Mouse (Mus musculus) intestine, embryonic 16.5 days (tissue): ENCODE results near the gene Zmym6. TPM values are rescaled to one million over a fixed set of nuclear protein-coding genes. Genes with fewer than 3 reads are reported as not detected.

ENCODE experiments used
- ATAC-seq: fragments of 200-750 bp; cut with Nextera tagmentation; 2 replicates; pipeline ENCODE4 v1.8.0; 2017; ENCODE audit warnings: moderate TSS enrichment, moderate library complexity
- H3K27ac ChIP-seq: fragments of 300-500 bp; sonication (generic); 2 replicates; pipeline ENCODE4 v1.5.1; 2014; ENCODE audit warnings: mild to moderate bottlenecking, low read length
- H3K27me3 ChIP-seq: fragments of 300-500 bp; sonication (generic); replicated peaks from 2 replicates; pipeline ENCODE4 v1.6.1; 2014; ENCODE audit warnings: low read length, control low read depth, mixed read lengths; ENCODE audit not compliant: control insufficient read depth, insufficient read depth
- H3K36me3 ChIP-seq: fragments of 300-500 bp; sonication (generic); 2 replicates; pipeline ENCODE4 v1.6.1; 2014; ENCODE audit warnings: low read length, control low read depth; ENCODE audit not compliant: control insufficient read depth, insufficient read depth
- H3K4me1 ChIP-seq: fragments of 300-500 bp; sonication (generic); 2 replicates; pipeline ENCODE4 v1.6.1; 2014; ENCODE audit warnings: low read length, control low read depth, mixed read lengths; ENCODE audit not compliant: control insufficient read depth, insufficient read depth
- H3K4me2 ChIP-seq: fragments of 300-500 bp; sonication (generic); 2 replicates; pipeline ENCODE4 v1.6.1; 2014; ENCODE audit warnings: low read depth, low read length, control low read depth
- H3K4me3 ChIP-seq: fragments of 300-500 bp; sonication (generic); 2 replicates; pipeline ENCODE4 v1.5.1; 2014; ENCODE audit warnings: mild to moderate bottlenecking, low read length
- H3K9ac ChIP-seq: fragments of 300-500 bp; sonication (generic); 2 replicates; pipeline ENCODE4 v1.6.1; 2014; ENCODE audit warnings: low read depth, low read length
- H3K9me3 ChIP-seq: fragments of 300-500 bp; sonication (generic); 2 replicates; pipeline ENCODE4 v1.6.1; 2016; ENCODE audit warnings: low read length, control low read depth; ENCODE audit not compliant: control insufficient read depth
- whole genome bisulfite sequencing: fragments of 180-500 bp; shearing (Covaris S2); extraction: QIAGEN DNeasy Blood & Tissue Kit; methylation state at CpG from one replicate; pipeline ENCODE4 v1.1.7; 2014; 5-methylcytosine and 5-hydroxymethylcytosine counted together
- polyA plus RNA-seq: library from polyadenylated mRNA; unstranded; fragments of >200 nt; fragmentation: Nextera tagmentation; extraction: Ambion mirVana; gene quantifications from 2 replicates; pipeline ENCODE4 v1.2.1, GENCODE M21; 2015

The Zmym6 gene
- polyA plus RNA-seq: 14.7 and 16.4 TPM in 2 replicates

- under 1% methylated on average over 46 of the region's 46 CpGs for WGBS
- ATAC-seq: peak; percentile 97
- no peaks in the 10 kb centered on the region for H3K9me3 ChIP-seq
These were observed at the start of gene Zmym6 for GRCm38 (mm10) chr4:127076875-127077548. Gene Zmym6 (plus strand): TSS chr4:127077383.

GRCm38 (mm10) chr4:127037158-127037557 is 40.0 kb upstream of the Zmym6 start:
- Histone ChIP-seq H3K36me3 (peaks cover 32% of the 10 kb centered on the region), H3K4me1 (no peaks in the 10 kb centered on the region), H3K4me3 (no peak overlapping the region), H3K27ac (no peak overlapping the region), H3K27me3 (no peaks in the 10 kb centered on the region), H3K4me2 (no peak overlapping the region), H3K9ac (no peak overlapping the region), H3K9me3 (no peaks in the 10 kb centered on the region)
- WGBS: 87% methylated on average over 3 of the region's 3 CpGs
- ATAC-seq: no peak

More at GRCm38 (mm10) chr4:127076875-127077548, at the start of gene Zmym6:
- Histone ChIP-seq H3K36me3 (no peaks in the 10 kb centered on the region), H3K27ac (peak within 1 kb of the TSS; percentile 88), H3K9ac (peak within 1 kb of the TSS; percentile 69), H3K4me1 (peaks cover 3% of the 10 kb centered on the region; the same call in 1 of the 2 replicates), H3K4me2 (peak within 1 kb of the TSS; percentile 79), H3K27me3 (no peaks in the 10 kb centered on the region), H3K4me3 (peak within 1 kb of the TSS; percentile 62)

- no peak overlapping the region for H3K4me2 ChIP-seq
- H3K27me3 ChIP-seq: no peaks in the 10 kb centered on the region
- H3K9ac ChIP-seq: no peak overlapping the region
- H3K27ac ChIP-seq: no peak overlapping the region
- H3K9me3 ChIP-seq: no peaks in the 10 kb centered on the region
- H3K36me3 ChIP-seq: peaks cover 28% of the 10 kb centered on the region
- WGBS: 82% methylated on average over 8 of the region's 8 CpGs
- no peak overlapping the region for H3K4me3 ChIP-seq
- ATAC-seq: peak; percentile 27; the same call in 1 of the 2 replicates
- no peaks in the 10 kb centered on the region for H3K4me1 ChIP-seq
These were observed 39.0 kb upstream of the Zmym6 start for GRCm38 (mm10) chr4:127037908-127038827.

GRCm38 (mm10) chr4:127038828-127039349 is 38.3 kb upstream of the Zmym6 start:
- H3K4me2 ChIP-seq: no peak overlapping the region
- no peak overlapping the region for H3K4me3 ChIP-seq
- no peak overlapping the region for H3K9ac ChIP-seq
- H3K27ac ChIP-seq: no peak overlapping the region
- no peaks in the 10 kb centered on the region for H3K27me3 ChIP-seq
- no peaks in the 10 kb centered on the region for H3K9me3 ChIP-seq
- peaks cover 23% of the 10 kb centered on the region for H3K36me3 ChIP-seq
- WGBS: 86% methylated on average over 3 of the region's 3 CpGs
- H3K4me1 ChIP-seq: no peaks in the 10 kb centered on the region
- ATAC-seq: no peak

- H3K27ac ChIP-seq: no peak overlapping the region
- H3K9me3 ChIP-seq: no peaks in the 10 kb centered on the region
- no peak overlapping the region for H3K9ac ChIP-seq
- H3K36me3 ChIP-seq: peaks cover 19% of the 10 kb centered on the region
- H3K4me2 ChIP-seq: no peak overlapping the region
- peak; percentile 17; the same call in 1 of the 2 replicates for ATAC-seq
- WGBS: 72% methylated on average over 3 of the region's 3 CpGs
- no peaks in the 10 kb centered on the region for H3K4me1 ChIP-seq
- no peaks in the 10 kb centered on the region for H3K27me3 ChIP-seq
- no peak overlapping the region for H3K4me3 ChIP-seq
These were observed 37.2 kb upstream of the Zmym6 start for GRCm38 (mm10) chr4:127039871-127040483.

GRCm38 (mm10) chr4:127043540-127043939 is 33.6 kb upstream of the Zmym6 start:
- H3K9ac ChIP-seq: no peak overlapping the region
- H3K9me3 ChIP-seq: no peaks in the 10 kb centered on the region
- H3K4me3 ChIP-seq: no peak overlapping the region
- H3K4me1 ChIP-seq: no peaks in the 10 kb centered on the region
- no peak overlapping the region for H3K27ac ChIP-seq
- ATAC-seq: no peak
- H3K4me2 ChIP-seq: no peak overlapping the region
- WGBS: 84% methylated on average over 4 of the region's 4 CpGs
- no peaks in the 10 kb centered on the region for H3K27me3 ChIP-seq
- H3K36me3 ChIP-seq: peaks cover 7% of the 10 kb centered on the region; the same call in 1 of the 2 replicates

GRCm38 (mm10) chr4:127051121-127051520 is 26.1 kb upstream of the Zmym6 start:
- no peak overlapping the region for H3K9ac ChIP-seq
- H3K4me2 ChIP-seq: no peak overlapping the region
- H3K4me1 ChIP-seq: no peaks in the 10 kb centered on the region
- H3K27ac ChIP-seq: no peak overlapping the region
- WGBS: 79% methylated on average over 8 of the region's 8 CpGs
- no peak overlapping the region for H3K4me3 ChIP-seq
- peaks cover 5% of the 10 kb centered on the region; the same call in 1 of the 2 replicates for H3K36me3 ChIP-seq
- H3K27me3 ChIP-seq: no peaks in the 10 kb centered on the region
- no peaks in the 10 kb centered on the region for H3K9me3 ChIP-seq
- no peak for ATAC-seq

GRCm38 (mm10) chr4:127053071-127053470 is 24.1 kb upstream of the Zmym6 start:
- Histone ChIP-seq H3K4me3 (no peak overlapping the region), H3K27ac (no peak overlapping the region), H3K4me1 (no peaks in the 10 kb centered on the region), H3K9me3 (no peaks in the 10 kb centered on the region), H3K9ac (no peak overlapping the region), H3K27me3 (no peaks in the 10 kb centered on the region), H3K36me3 (peaks cover 5% of the 10 kb centered on the region), H3K4me2 (no peak overlapping the region)
- 93% methylated on average over 5 of the region's 5 CpGs for WGBS
- ATAC-seq: no peak
